Mouse (Mus musculus): ENCODE data around the gene Agt.

DNA sequence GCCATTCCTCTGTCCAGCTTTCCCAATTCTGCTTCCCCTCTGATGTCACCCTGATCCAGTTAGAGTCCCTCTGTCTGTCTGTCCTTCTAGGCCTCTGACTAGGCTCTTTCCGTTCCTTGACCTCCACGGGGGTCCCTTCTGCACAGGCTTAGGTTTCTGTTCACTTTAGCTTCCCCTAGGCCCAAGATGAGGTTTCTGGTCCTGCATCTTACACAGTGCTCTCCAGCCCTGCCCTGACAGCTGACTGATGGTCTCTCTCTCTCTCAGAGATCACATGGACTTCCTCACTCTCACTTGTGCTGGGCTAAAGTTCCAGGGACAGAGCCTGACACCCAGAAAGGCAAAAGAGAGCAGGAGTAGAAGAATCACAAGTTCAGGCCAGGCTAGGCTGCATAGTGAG lies 17.1 kb upstream of the Agt start:
- TF ChIP-seq CTCF (IDR thresholded peaks at IDR 0.05; ENCODE audit: insufficient read depth, low read length) (no peak), POLR2A (IDR thresholded peaks at IDR 0.05; ENCODE audit: borderline replicate concordance, extremely low read depth, low read depth, low read length) (no peak)
